Mouse (Mus musculus) layer of hippocampus, postnatal 25 days (tissue): ENCODE data around the gene Trappc11. TPM values are rescaled to one million over a fixed set of nuclear protein-coding genes. Genes with fewer than 3 reads are reported as not detected.
"Not testable (repeated sequence)": the region's sequence is repeated elsewhere in the genome, so short reads cannot be mapped to it uniquely, and the experiment has no call there.

ENCODE experiments used
- DNase-seq, 2 experiments: peaks; one replicate each; pipeline ENCODE4 v3.0.0; 2022; ENCODE audit warnings: mixed read lengths in 2 of 2, low spot score in 1 of 2; ENCODE audit errors: extremely low spot score in 1 of 2
- total RNA-seq, 2 experiments: library from RNA; stranded (reverse); gene quantifications; 2 replicates each; pipeline ENCODE4 v1.2.3; 2021

The Trappc11 gene
- total RNA-seq, 2 experiments from 2014 or later = 52.9 to 53.6 TPM

- DNase-seq = no peak
Observed at GRCm38 (mm10) chr8:47493106-47493505, 40.2 kb downstream of the Trappc11 start.

GRCm38 (mm10) chr8:47487231-47487630 is 46.0 kb downstream of the Trappc11 start:
- DNase-seq = no peak

GRCm38 (mm10) chr8:47482354-47483071 is 50.8 kb downstream of the Trappc11 start:
- DNase-seq = no peak

- DNase-seq = no peak
Observed at GRCm38 (mm10) chr8:47480039-47480438, 53.2 kb downstream of the Trappc11 start.

- peak in 1 of 2 experiments; percentile 17 for DNase-seq
Observed at GRCm38 (mm10) chr8:47461650-47462049, 71.6 kb downstream of the Trappc11 start.

GRCm38 (mm10) chr8:47459216-47459749 is 74.0 kb downstream of the Trappc11 start:
- DNase-seq = no peak

GRCm38 (mm10) chr8:47458591-47458990 is 74.7 kb downstream of the Trappc11 start:
- DNase-seq = no peak

- DNase-seq = not testable (repeated sequence)
Observed at GRCm38 (mm10) chr8:47449211-47449610, 84.1 kb downstream of the Trappc11 start.

- DNase-seq = no peak
Observed at GRCm38 (mm10) chr8:47446312-47447046, 86.8 kb downstream of the Trappc11 start, which contains the start of gene Stox2. TSS of gene Stox2 (minus strand) at chr8:47446362.

Other genes with a start within 250 kb of the Trappc11 start
- gene Stox2, start 87.1 kb downstream of the Trappc11 start, total RNA-seq = 10 to 100 TPM; 72.0 to 89.5 TPM
- 10 to 100 TPM; 31.4 to 33.8 TPM for gene Rwdd4a, start 194 bp upstream of the Trappc11 start, total RNA-seq
- 10 to 100 TPM; 33.7 to 37.4 TPM for gene Ing2, start 142.1 kb upstream of the Trappc11 start, total RNA-seq
- gene Cdkn2aip, start 180.5 kb upstream of the Trappc11 start, total RNA-seq = 10 to 100 TPM; 15.1 to 16.5 TPM